Mouse (Mus musculus): ENCODE measurements around the gene Pheta1. TPM values are rescaled to one million over a fixed set of nuclear protein-coding genes. Genes with fewer than 3 reads are reported as not detected.

Gene Pheta1
- polyA plus RNA-seq, 1 experiment from 2014 or later = 55.7 TPM

DNA sequence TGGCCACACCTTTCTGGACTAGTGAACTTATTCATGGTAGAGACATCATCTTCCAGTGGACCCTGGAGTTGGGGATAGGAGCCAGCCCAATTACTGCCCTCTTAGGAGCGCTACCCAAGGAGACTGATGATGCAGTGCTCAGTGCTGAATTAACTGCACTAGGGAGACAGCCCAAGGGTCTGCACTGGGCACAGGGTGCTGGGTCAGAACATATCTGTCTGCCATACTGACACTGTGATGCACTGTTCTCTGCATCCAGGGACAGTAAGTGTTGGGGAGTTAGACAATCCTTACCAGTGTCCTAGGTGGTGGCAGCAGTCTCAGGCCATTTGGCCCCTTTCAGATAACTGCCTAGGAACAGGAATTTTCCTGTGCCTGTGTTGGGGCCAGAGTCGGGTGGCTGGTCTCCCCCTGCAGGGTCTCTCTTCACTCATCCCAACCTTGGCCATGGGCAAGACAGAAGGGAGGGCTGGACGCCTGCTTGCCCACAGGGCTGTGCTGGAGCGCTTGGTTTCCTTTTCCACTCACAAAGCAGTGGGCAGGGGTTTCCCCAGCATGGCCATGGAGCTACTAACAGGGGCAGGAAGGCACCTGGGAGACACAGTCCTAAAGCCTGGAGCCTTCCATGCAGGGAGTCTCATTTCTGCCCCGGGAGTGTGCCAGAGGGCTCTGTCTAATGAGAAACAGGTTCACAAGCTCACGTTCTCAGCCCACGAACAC is 25.8 kb upstream of the Pheta1 start:
- H3K4me1 ChIP-seq (replicated peaks; ENCODE audit: control insufficient read depth, insufficient read depth, low read length) = peaks cover 4% of the 10 kb centered on the region
- no peak overlapping the region for H3K27ac ChIP-seq (ENCODE audit: low read length)
- no peaks in the 10 kb centered on the region for H3K27me3 ChIP-seq (replicated peaks; ENCODE audit: control insufficient read depth, insufficient read depth, low read length)
- 79% methylated on average over 7 of the region's 7 CpGs for WGBS
- H3K9ac ChIP-seq (replicated peaks; ENCODE audit: low read depth, low read length) = no peak overlapping the region
- H3K4me3 ChIP-seq (replicated peaks; ENCODE audit: low read length) = no peak overlapping the region
- H3K36me3 ChIP-seq (ENCODE audit: control insufficient read depth, insufficient read depth) = peaks cover 4% of the 10 kb centered on the region
- no peak for ATAC-seq
- no peak overlapping the region for H3K4me2 ChIP-seq (ENCODE audit: low read length)
- no peaks in the 10 kb centered on the region for H3K9me3 ChIP-seq (ENCODE audit: control insufficient read depth, low read length)

DNA sequence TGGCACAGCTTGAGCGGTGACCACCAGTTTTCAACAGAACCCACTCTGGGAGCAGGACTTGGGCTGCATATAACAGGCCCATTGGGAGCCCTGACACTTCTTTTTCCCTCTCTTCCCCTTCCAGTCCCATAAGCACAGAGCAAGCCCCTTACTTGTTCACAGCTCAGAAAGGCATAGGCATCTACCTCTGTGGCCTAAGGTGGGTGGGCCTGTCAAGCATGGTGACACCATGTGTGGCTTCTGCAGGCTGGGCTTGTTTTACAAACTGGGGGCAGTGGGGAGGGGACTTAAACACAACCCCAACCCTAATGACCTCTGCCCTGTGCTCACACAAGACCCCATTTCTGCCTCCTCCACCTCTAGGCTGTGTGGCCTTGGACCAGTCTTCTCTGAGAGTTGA is 25.1 kb upstream of the Pheta1 start:
- no peak overlapping the region for H3K9ac ChIP-seq (replicated peaks; ENCODE audit: low read depth, low read length)
- H3K4me2 ChIP-seq (ENCODE audit: low read length) = no peak overlapping the region
- no peaks in the 10 kb centered on the region for H3K9me3 ChIP-seq (ENCODE audit: control insufficient read depth, low read length)
- no peak for ATAC-seq
- H3K27me3 ChIP-seq (replicated peaks; ENCODE audit: control insufficient read depth, insufficient read depth, low read length) = no peaks in the 10 kb centered on the region
- WGBS = 100% methylated on average over 1 of the region's 1 CpGs
- no peak overlapping the region for H3K27ac ChIP-seq (ENCODE audit: low read length)
- H3K36me3 ChIP-seq (ENCODE audit: control insufficient read depth, insufficient read depth) = peaks cover 2% of the 10 kb centered on the region
- peaks cover 12% of the 10 kb centered on the region for H3K4me1 ChIP-seq (replicated peaks; ENCODE audit: control insufficient read depth, insufficient read depth, low read length)
- no peak overlapping the region for H3K4me3 ChIP-seq (replicated peaks; ENCODE audit: low read length)

DNA sequence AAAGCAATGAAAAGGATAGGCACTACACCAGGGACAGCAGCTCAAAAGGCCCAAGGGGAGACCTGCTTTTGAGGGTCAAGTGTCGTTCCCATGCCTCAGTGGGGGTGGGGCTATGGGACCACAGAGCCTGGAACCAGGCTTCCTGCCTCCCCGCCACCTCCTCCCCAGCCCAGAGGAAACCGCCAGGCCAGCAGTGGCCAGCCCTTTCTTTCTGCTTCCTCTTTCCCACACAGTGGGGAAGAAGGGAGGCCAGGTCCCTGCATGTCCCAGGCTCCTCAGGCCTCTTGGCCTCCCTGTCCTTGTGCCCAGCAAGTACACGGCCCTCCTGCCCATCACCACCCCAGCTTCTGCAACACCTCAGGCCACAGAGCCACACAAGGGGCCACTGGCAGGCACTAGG is 24.7 kb upstream of the Pheta1 start:
- Histone ChIP-seq H3K9ac (replicated peaks; ENCODE audit: low read depth, low read length) (no peak overlapping the region), H3K27ac (ENCODE audit: low read length) (no peak overlapping the region), H3K36me3 (ENCODE audit: control insufficient read depth, insufficient read depth) (no peaks in the 10 kb centered on the region), H3K4me3 (replicated peaks; ENCODE audit: low read length) (no peak overlapping the region), H3K4me2 (ENCODE audit: low read length) (no peak overlapping the region), H3K9me3 (ENCODE audit: control insufficient read depth, low read length) (no peaks in the 10 kb centered on the region), H3K4me1 (replicated peaks; ENCODE audit: control insufficient read depth, insufficient read depth, low read length) (peaks cover 16% of the 10 kb centered on the region), H3K27me3 (replicated peaks; ENCODE audit: control insufficient read depth, insufficient read depth, low read length) (no peaks in the 10 kb centered on the region)
- WGBS = 69% methylated on average over 4 of the region's 4 CpGs
- ATAC-seq = no peak

DNA sequence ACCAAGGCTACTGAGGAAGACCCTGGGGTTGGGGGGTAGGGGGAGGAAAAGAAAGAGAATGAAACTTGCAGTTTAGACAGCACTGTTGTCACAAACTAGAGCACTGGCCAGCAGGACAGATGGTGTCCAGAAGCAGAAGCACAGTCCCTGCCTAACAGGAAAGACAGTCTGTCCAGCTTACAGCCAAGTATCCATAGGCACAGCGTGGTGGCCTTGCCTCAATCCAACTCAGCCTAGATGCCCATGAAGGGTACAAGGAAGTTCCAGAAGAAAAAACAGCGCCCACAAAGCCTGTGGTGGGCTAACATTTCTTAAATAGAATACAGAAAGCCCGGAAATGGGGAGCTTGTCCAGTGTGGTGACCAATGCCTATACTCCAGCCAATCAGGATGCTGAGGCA is 23.2 kb upstream of the Pheta1 start:
- peaks cover 2% of the 10 kb centered on the region; the same call in 1 of the 2 replicates for H3K27me3 ChIP-seq (replicated peaks; ENCODE audit: control insufficient read depth, insufficient read depth, low read length)
- H3K4me2 ChIP-seq (ENCODE audit: low read length) = no peak overlapping the region
- ATAC-seq = no peak
- H3K4me3 ChIP-seq (replicated peaks; ENCODE audit: low read length) = no peak overlapping the region
- no peaks in the 10 kb centered on the region for H3K9me3 ChIP-seq (ENCODE audit: control insufficient read depth, low read length)
- peaks cover 18% of the 10 kb centered on the region for H3K4me1 ChIP-seq (replicated peaks; ENCODE audit: control insufficient read depth, insufficient read depth, low read length)
- H3K36me3 ChIP-seq (ENCODE audit: control insufficient read depth, insufficient read depth) = no peaks in the 10 kb centered on the region
- H3K9ac ChIP-seq (replicated peaks; ENCODE audit: low read depth, low read length) = no peak overlapping the region
- H3K27ac ChIP-seq (ENCODE audit: low read length) = no peak overlapping the region
- 84% methylated on average over 3 of the region's 3 CpGs for WGBS

DNA sequence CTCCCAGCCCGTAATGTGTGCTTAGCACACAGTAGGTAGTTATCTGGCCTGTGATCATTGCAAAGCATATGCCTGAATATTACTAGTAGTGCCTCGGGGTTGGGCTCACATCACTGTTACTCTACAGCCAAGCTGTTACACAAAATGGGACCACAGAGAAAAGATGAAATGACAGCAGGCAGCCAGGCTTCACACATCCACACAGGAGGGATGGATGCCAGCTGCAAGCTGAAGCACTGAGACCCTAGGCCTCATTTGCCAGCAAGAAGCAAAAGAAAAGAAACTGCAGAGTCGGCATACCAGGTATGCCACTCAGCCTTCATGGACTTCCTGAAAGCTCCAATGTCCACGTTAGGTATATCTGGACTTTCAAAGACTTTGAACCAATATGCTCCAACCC is 20.9 kb upstream of the Pheta1 start:
- Histone ChIP-seq H3K4me2 (ENCODE audit: low read length) (peak overlapping the region; percentile 95), H3K9me3 (ENCODE audit: control insufficient read depth, low read length) (no peaks in the 10 kb centered on the region), H3K9ac (replicated peaks; ENCODE audit: low read depth, low read length) (peak overlapping the region; percentile 61; the same call in 1 of the 2 replicates), H3K4me3 (replicated peaks; ENCODE audit: low read length) (no peak overlapping the region), H3K4me1 (replicated peaks; ENCODE audit: control insufficient read depth, insufficient read depth, low read length) (peaks cover 18% of the 10 kb centered on the region), H3K27me3 (replicated peaks; ENCODE audit: control insufficient read depth, insufficient read depth, low read length) (peaks cover 2% of the 10 kb centered on the region; the same call in 1 of the 2 replicates), H3K36me3 (ENCODE audit: control insufficient read depth, insufficient read depth) (no peaks in the 10 kb centered on the region), H3K27ac (ENCODE audit: low read length) (no peak overlapping the region; the same call in 1 of the 2 replicates)
- peak; percentile 41 for ATAC-seq
- 48% methylated on average over 4 of the region's 4 CpGs for WGBS

DNA sequence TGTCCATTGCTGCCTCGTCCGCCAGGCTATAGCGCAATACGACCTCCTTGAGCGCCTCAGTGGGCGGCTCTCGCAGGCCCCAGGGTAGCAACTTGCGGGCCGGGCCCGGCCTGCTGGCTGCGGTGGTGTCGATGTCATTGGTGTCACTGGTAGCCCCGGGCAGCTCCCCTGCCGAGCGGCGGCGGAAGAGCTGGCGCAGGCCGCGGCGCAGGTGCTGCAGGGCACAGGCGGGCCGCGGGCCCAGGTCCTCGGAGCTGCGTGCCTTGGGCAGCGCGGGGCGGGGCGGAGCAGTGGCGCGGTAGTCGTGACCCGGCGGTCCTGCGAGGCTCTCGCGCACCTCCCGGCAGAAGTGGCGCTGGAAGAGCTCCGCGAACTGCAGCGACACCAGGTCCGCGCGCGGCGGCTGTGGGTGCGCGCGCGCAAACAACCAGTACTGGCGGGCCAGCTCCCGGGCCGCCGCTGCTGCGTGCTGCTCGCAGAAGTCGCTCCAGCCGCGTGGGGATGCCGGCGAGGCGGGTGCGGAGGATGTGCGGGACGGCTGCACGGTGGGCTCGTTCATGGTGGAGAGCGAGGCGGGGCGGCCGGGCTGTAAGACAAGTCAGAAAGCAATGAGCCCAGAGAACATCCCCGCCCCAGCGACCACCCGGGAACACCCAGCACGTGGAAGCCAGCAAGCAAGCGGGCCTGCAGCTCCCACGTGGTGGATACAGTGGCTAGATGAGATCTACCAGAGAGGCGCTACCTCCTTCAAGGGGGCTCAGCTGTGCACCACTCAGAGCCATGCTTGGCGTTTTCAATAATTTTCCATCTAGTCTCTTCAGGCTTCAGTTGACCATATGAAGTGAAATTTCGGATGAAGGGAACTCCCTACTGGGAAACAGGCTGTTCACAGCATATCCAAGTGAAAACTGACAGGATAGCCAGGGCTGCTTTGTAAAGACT is 20.0 kb upstream of the Pheta1 start:
- Histone ChIP-seq H3K27me3 (replicated peaks; ENCODE audit: control insufficient read depth, insufficient read depth, low read length) (peaks cover 2% of the 10 kb centered on the region; the same call in 1 of the 2 replicates), H3K36me3 (ENCODE audit: control insufficient read depth, insufficient read depth) (no peaks in the 10 kb centered on the region), H3K4me1 (replicated peaks; ENCODE audit: control insufficient read depth, insufficient read depth, low read length) (peaks cover 18% of the 10 kb centered on the region), H3K27ac (ENCODE audit: low read length) (no peak overlapping the region), H3K9ac (replicated peaks; ENCODE audit: low read depth, low read length) (peak overlapping the region; percentile 61), H3K4me3 (replicated peaks; ENCODE audit: low read length) (peak overlapping the region; percentile 51), H3K4me2 (ENCODE audit: low read length) (peak overlapping the region; percentile 95), H3K9me3 (ENCODE audit: control insufficient read depth, low read length) (no peaks in the 10 kb centered on the region)
- ATAC-seq = peak; percentile 62
- 5% methylated on average over 82 of the region's 82 CpGs for WGBS

DNA sequence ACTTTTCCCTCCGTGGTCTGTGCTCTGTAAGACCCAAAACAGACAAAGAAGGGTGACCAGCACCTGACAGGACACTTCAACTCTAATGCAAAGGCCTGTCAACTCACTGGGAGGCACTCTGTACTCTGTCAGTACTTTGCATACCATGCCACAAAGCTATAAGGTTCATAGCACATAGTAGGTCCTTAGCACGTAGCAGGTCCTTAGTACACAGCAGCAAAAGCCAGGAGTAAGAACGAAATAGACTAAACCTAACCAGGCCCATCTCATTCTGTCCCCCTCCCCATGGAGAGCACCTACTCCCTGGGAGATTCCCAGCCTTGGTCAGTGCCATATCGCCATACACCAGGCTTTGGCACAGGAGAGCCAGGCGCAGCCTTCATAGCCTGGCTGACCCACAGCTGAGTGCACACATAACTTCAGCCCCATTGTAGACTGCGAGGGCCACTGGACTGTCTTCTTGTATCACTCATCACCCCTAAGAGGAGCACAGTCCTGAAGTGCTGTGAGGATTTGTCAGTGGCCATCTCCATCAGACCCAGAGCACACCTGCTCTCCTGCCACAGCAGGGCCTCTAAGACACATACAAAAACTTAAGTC is 17.7 kb upstream of the Pheta1 start:
- no peak overlapping the region for H3K27ac ChIP-seq (ENCODE audit: low read length)
- H3K36me3 ChIP-seq (ENCODE audit: control insufficient read depth, insufficient read depth) = no peaks in the 10 kb centered on the region
- no peaks in the 10 kb centered on the region for H3K9me3 ChIP-seq (ENCODE audit: control insufficient read depth, low read length)
- H3K9ac ChIP-seq (replicated peaks; ENCODE audit: low read depth, low read length) = no peak overlapping the region
- H3K4me2 ChIP-seq (ENCODE audit: low read length) = no peak overlapping the region
- WGBS = 86% methylated on average over 6 of the region's 6 CpGs
- H3K4me1 ChIP-seq (replicated peaks; ENCODE audit: control insufficient read depth, insufficient read depth, low read length) = peaks cover 27% of the 10 kb centered on the region
- peaks cover 2% of the 10 kb centered on the region; the same call in 1 of the 2 replicates for H3K27me3 ChIP-seq (replicated peaks; ENCODE audit: control insufficient read depth, insufficient read depth, low read length)
- no peak for ATAC-seq
- H3K4me3 ChIP-seq (replicated peaks; ENCODE audit: low read length) = no peak overlapping the region

DNA sequence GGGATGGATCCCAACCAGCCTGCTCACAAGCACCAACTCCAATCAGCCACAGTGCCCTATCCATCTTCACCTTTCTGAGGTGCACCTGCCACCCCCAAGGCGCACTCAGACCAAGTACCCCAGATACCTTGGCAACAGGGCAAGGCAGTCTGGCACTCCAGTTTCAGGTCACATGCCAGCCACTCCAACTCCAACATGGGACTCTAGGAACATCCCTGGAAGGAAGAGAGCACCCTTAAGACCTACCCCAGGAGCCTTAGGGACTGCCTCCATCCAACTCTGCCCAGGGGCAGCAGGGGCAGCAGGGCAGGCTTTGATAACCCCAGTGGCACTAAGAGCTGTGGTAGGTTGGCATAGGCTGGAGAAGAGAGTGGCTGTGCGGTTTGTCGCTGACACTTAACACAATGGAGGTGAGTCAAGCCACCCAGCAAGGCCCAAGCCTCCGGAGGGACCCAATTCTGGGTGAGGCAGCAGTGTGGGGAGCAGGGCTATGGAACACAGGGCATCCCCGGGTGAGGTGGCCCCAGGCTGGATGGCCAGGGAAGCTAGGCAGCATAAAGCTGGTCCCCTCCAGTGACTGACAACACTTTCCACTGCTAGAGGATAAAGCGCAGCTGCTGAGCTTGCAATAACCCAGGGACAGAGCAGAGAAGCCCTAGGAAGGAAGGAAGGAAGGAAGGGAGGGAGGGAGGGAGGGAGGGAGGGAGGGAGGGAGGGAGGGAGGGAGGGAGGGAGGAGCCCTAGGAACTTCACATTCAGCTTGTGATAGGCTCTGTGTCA is 16.2 kb upstream of the Pheta1 start:
- Histone ChIP-seq H3K4me1 (replicated peaks; ENCODE audit: control insufficient read depth, insufficient read depth, low read length) (peaks cover 38% of the 10 kb centered on the region), H3K4me3 (replicated peaks; ENCODE audit: low read length) (no peak overlapping the region), H3K27me3 (replicated peaks; ENCODE audit: control insufficient read depth, insufficient read depth, low read length) (peaks cover 9% of the 10 kb centered on the region), H3K36me3 (ENCODE audit: control insufficient read depth, insufficient read depth) (no peaks in the 10 kb centered on the region), H3K9me3 (ENCODE audit: control insufficient read depth, low read length) (no peaks in the 10 kb centered on the region), H3K9ac (replicated peaks; ENCODE audit: low read depth, low read length) (no peak overlapping the region), H3K4me2 (ENCODE audit: low read length) (no peak overlapping the region), H3K27ac (ENCODE audit: low read length) (no peak overlapping the region)
- WGBS = 78% methylated on average over 6 of the region's 6 CpGs
- no peak for ATAC-seq

All from forebrain, embryonic 16.5 days (tissue).